Mouse (Mus musculus) forebrain, embryonic 12.5 days (tissue): Measurements from ENCODE around the gene Pcgf6. TPM values are rescaled to one million over a fixed set of nuclear protein-coding genes. Genes with fewer than 3 reads are reported as not detected.

Experiments used
- ATAC-seq: fragments of 200-750 bp; cut with Nextera tagmentation; 2 replicates; pipeline ENCODE4 v1.8.0; 2017; ENCODE audit warnings: moderate TSS enrichment; ENCODE audit not compliant: low FRiP score
- H3K27ac ChIP-seq: fragments of 300-500 bp; sonication (generic); 2 replicates; pipeline ENCODE4 v1.5.1; 2016; ENCODE audit warnings: mild to moderate bottlenecking
- H3K27me3 ChIP-seq: fragments of 300-500 bp; sonication (generic); 2 replicates; pipeline ENCODE4 v1.6.1; 2016; ENCODE audit warnings: mild to moderate bottlenecking
- H3K36me3 ChIP-seq: fragments of 300-500 bp; sonication (generic); replicated peaks from 2 replicates; pipeline ENCODE4 v1.6.1; 2016; ENCODE audit warnings: mild to moderate bottlenecking
- H3K4me1 ChIP-seq: fragments of 300-500 bp; sonication (generic); 2 replicates; pipeline ENCODE4 v1.6.1; 2016
- H3K4me2 ChIP-seq: fragments of 300-500 bp; sonication (generic); 2 replicates; pipeline ENCODE4 v1.6.1; 2016; ENCODE audit warnings: mild to moderate bottlenecking, moderate library complexity
- H3K4me3 ChIP-seq: fragments of 300-500 bp; sonication (generic); replicated peaks from 2 replicates; pipeline ENCODE4 v1.5.1; 2016; ENCODE audit warnings: mild to moderate bottlenecking
- H3K9ac ChIP-seq: fragments of 300-500 bp; sonication (generic); 2 replicates; pipeline ENCODE4 v1.6.1; 2016; ENCODE audit warnings: mild to moderate bottlenecking
- H3K9me3 ChIP-seq: fragments of 300-500 bp; sonication (generic); 2 replicates; pipeline ENCODE4 v1.6.1; 2016
- WGBS: fragments of 180-500 bp; shearing (Covaris S2); methylation state at CpG from one replicate; pipeline ENCODE4 v1.1.7; 2016; 5-methylcytosine and 5-hydroxymethylcytosine counted together
- polyA plus RNA-seq: library from polyadenylated mRNA; unstranded; fragments of >200 nt; fragmentation: Nextera tagmentation; extraction: Ambion mirVana; gene quantifications from 2 replicates; pipeline ENCODE4 v1.2.1, GENCODE M21; 2016

Pcgf6 gene
- polyA plus RNA-seq, 1 experiment from 2014 or later, result 33.4 TPM

GRCm38 (mm10) chr19:46989479-46990152, 61.1 kb downstream of the Pcgf6 start:
- Histone ChIP-seq H3K36me3 (no peaks in the 10 kb centered on the region), H3K27me3 (no peaks in the 10 kb centered on the region), H3K9ac (no peak overlapping the region), H3K27ac (no peak overlapping the region), H3K4me1 (peaks cover 10% of the 10 kb centered on the region), H3K4me2 (no peak overlapping the region), H3K9me3 (no peaks in the 10 kb centered on the region), H3K4me3 (no peak overlapping the region)
- 79% methylated on average over 20 of the region's 20 CpGs for WGBS
- no peak for ATAC-seq

GRCm38 (mm10) chr19:46988231-46989087, 62.2 kb downstream of the Pcgf6 start:
- no peaks in the 10 kb centered on the region for H3K9me3 ChIP-seq
- ATAC-seq, result no peak
- H3K4me1 ChIP-seq, result peaks cover 14% of the 10 kb centered on the region
- H3K27me3 ChIP-seq, result no peaks in the 10 kb centered on the region
- WGBS, result 58% methylated on average over 16 of the region's 16 CpGs
- no peak overlapping the region for H3K9ac ChIP-seq
- H3K27ac ChIP-seq, result no peak overlapping the region; the same call in 1 of the 2 replicates
- H3K4me2 ChIP-seq, result no peak overlapping the region
- H3K4me3 ChIP-seq, result no peak overlapping the region
- H3K36me3 ChIP-seq, result no peaks in the 10 kb centered on the region

GRCm38 (mm10) chr19:46987646-46988045, 63.1 kb downstream of the Pcgf6 start:
- Histone ChIP-seq H3K4me1 (peaks cover 14% of the 10 kb centered on the region), H3K27ac (no peak overlapping the region), H3K36me3 (no peaks in the 10 kb centered on the region), H3K4me3 (no peak overlapping the region), H3K9ac (no peak overlapping the region), H3K4me2 (no peak overlapping the region), H3K9me3 (no peaks in the 10 kb centered on the region), H3K27me3 (no peaks in the 10 kb centered on the region)
- 90% methylated on average over 6 of the region's 6 CpGs for WGBS
- no peak for ATAC-seq

GRCm38 (mm10) chr19:46984726-46985622, 65.7 kb downstream of the Pcgf6 start:
- whole genome bisulfite sequencing, result 89% methylated on average over 13 of the region's 13 CpGs

GRCm38 (mm10) chr19:46983966-46984380, 66.7 kb downstream of the Pcgf6 start:
- no peaks in the 10 kb centered on the region for H3K27me3 ChIP-seq
- no peaks in the 10 kb centered on the region for H3K9me3 ChIP-seq
- no peak overlapping the region for H3K4me2 ChIP-seq
- H3K27ac ChIP-seq, result no peak overlapping the region
- H3K9ac ChIP-seq, result no peak overlapping the region
- H3K4me1 ChIP-seq, result peaks cover 13% of the 10 kb centered on the region
- H3K4me3 ChIP-seq, result no peak overlapping the region
- WGBS, result 67% methylated on average over 11 of the region's 11 CpGs
- no peaks in the 10 kb centered on the region for H3K36me3 ChIP-seq
- ATAC-seq, result no peak

More at GRCm38 (mm10) chr19:46984726-46985622, 65.7 kb downstream of the Pcgf6 start:
- Histone ChIP-seq H3K4me3 (no peak overlapping the region), H3K36me3 (no peaks in the 10 kb centered on the region), H3K4me1 (peaks cover 14% of the 10 kb centered on the region), H3K27me3 (no peaks in the 10 kb centered on the region), H3K9me3 (no peaks in the 10 kb centered on the region), H3K9ac (no peak overlapping the region), H3K27ac (no peak overlapping the region), H3K4me2 (no peak overlapping the region)
- ATAC-seq, result no peak

Other genes starting within 250 kb of the Pcgf6 start
- gene Ina, start 36.2 kb downstream of the Pcgf6 start, polyA plus RNA-seq, result 204 and 215 TPM in 2 replicates
- 74.0 and 76.0 TPM in 2 replicates for gene Nt5c2, start 35.8 kb downstream of the Pcgf6 start, polyA plus RNA-seq
- gene Taf5, start 16.8 kb upstream of the Pcgf6 start, polyA plus RNA-seq, result 10.7 and 11.4 TPM in 2 replicates
- 1,294 and 1,345 TPM in 2 replicates for gene Usmg5, start 39.7 kb upstream of the Pcgf6 start, polyA plus RNA-seq
- 12.6 and 13.4 TPM in 2 replicates for gene Pdcd11, start 39.9 kb upstream of the Pcgf6 start, polyA plus RNA-seq
- 1.1 and 1.8 TPM in 2 replicates for gene Calhm2, start 87.4 kb upstream of the Pcgf6 start, polyA plus RNA-seq
- gene Calhm1, start 93.3 kb upstream of the Pcgf6 start, polyA plus RNA-seq, result not detected in 2 replicates
- gene Calhm3, start 106.9 kb upstream of the Pcgf6 start, polyA plus RNA-seq, result not detected in 2 replicates
- gene Neurl1a, start 127.9 kb upstream of the Pcgf6 start, polyA plus RNA-seq, result 4.0 and 4.6 TPM in 2 replicates